Mouse (Mus musculus): ENCODE data around the gene Pxt1.

GRCm38 (mm10) chr17:28916520-28916919 lies 27.1 kb downstream of the Pxt1 start:
- TF ChIP-seq CTCF (IDR thresholded peaks at IDR 0.05; ENCODE audit: control insufficient read depth, insufficient read depth, insufficient read length) (no peak), USF1 (IDR thresholded peaks at IDR 0.05; ENCODE audit: low read depth) (no peak), MYOG (IDR thresholded peaks at IDR 0.05; ENCODE audit: control insufficient read depth, extremely low read depth, insufficient read length) (no peak), FOSL1 (IDR thresholded peaks at IDR 0.05; ENCODE audit: insufficient read depth, low read length, poor library complexity, severe bottlenecking) (no peak), CEBPB (IDR thresholded peaks at IDR 0.05; ENCODE audit: low read depth) (no peak), MYOD1 (IDR thresholded peaks at IDR 0.05; ENCODE audit: control insufficient read depth, insufficient read length, low read depth) (no peak)
